Mouse (Mus musculus) ES-Bruce4 (cell line): ENCODE measurements around the gene Orai3. TPM values are rescaled to one million over a fixed set of nuclear protein-coding genes. Genes with fewer than 3 reads are reported as not detected.

Source experiments
- H3K27ac ChIP-seq: 2 replicates; pipeline ENCODE4 v1.5.1; 2012; ENCODE audit warnings: low read length, inconsistent platforms; ENCODE audit not compliant: insufficient read depth
- H3K27me3 ChIP-seq: 2 replicates; pipeline ENCODE4 v1.6.1; 2012; ENCODE audit warnings: mild to moderate bottlenecking, low read length, inconsistent platforms; ENCODE audit not compliant: control insufficient read depth, poor library complexity, insufficient read depth, severe bottlenecking
- H3K36me3 ChIP-seq: 2 replicates; pipeline ENCODE4 v1.6.1; 2012; ENCODE audit warnings: inconsistent platforms, mild to moderate bottlenecking, low read length, moderate library complexity; ENCODE audit not compliant: control insufficient read depth, poor library complexity, insufficient read depth, severe bottlenecking
- H3K4me1 ChIP-seq: one replicate; pipeline ENCODE4 v1.8.1; 2011; ENCODE audit warnings: low read length; ENCODE audit not compliant: control insufficient read depth, insufficient read depth
- H3K4me3 ChIP-seq: 2 replicates; pipeline ENCODE4 v1.5.1; 2011; ENCODE audit warnings: low read depth, mild to moderate bottlenecking, low read length
- H3K9ac ChIP-seq: 2 replicates; pipeline ENCODE4 v1.6.1; 2012; ENCODE audit warnings: low read depth, mild to moderate bottlenecking, inconsistent platforms; ENCODE audit not compliant: poor library complexity, severe bottlenecking
- H3K9me3 ChIP-seq: replicated peaks from 2 replicates; pipeline ENCODE4 v1.6.1; 2012; ENCODE audit warnings: mild to moderate bottlenecking, low read length, inconsistent platforms; ENCODE audit not compliant: control insufficient read depth, poor library complexity, insufficient read depth, severe bottlenecking
- CTCF ChIP-seq: IDR thresholded peaks from one replicate; pipeline ENCODE4 v1.8.1; 2011; ENCODE audit warnings: low read depth, low read length
- EP300 ChIP-seq: IDR thresholded peaks from 2 replicates; pipeline ENCODE4 v1.6.1; 2011; ENCODE audit warnings: low read depth, low read length; ENCODE audit not compliant: insufficient read depth
- POLR2A ChIP-seq: IDR thresholded peaks from one replicate; pipeline ENCODE4 v1.8.1; 2011; ENCODE audit warnings: low read length; ENCODE audit not compliant: insufficient read depth
- polyA plus RNA-seq: library from polyadenylated mRNA; stranded (reverse); fragments of >200 nt; gene quantifications from 2 replicates; pipeline ENCODE4 v1.2.4, GENCODE M21; 2011; ENCODE audit warnings: low read depth; ENCODE audit not compliant: missing spikeins, insufficient read depth, insufficient read length

The Orai3 gene
- polyA plus RNA-seq, 1 experiment: 20.2 TPM

DNA sequence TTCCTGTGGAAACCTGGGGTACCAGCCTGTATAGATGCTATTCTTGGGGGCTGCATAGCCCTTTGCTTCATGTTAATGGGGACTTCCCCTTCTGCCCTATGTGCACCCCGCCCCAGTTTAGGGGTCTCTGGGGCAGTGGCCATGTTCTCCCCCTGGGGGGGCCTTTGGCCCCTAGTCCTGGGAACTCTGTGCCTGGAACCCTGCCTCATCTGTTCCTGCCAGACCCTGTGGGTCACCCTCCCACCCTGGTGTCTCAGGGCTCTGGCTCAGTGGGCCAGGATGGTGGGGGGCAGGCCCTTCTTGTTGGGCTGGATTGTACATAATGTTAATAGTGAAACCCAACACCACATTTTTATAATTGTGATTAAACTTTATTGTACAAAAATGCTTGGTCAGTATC lies 30.1 kb downstream of the Orai3 start:
- Histone ChIP-seq H3K9ac (no peak overlapping the region), H3K9me3 (no peaks in the 10 kb centered on the region), H3K27me3 (no peaks in the 10 kb centered on the region), H3K4me3 (no peak overlapping the region), H3K4me1 (no peaks in the 10 kb centered on the region), H3K27ac (no peak overlapping the region), H3K36me3 (peaks cover 36% of the 10 kb centered on the region)
- no peak for TF ChIP-seq EP300

DNA sequence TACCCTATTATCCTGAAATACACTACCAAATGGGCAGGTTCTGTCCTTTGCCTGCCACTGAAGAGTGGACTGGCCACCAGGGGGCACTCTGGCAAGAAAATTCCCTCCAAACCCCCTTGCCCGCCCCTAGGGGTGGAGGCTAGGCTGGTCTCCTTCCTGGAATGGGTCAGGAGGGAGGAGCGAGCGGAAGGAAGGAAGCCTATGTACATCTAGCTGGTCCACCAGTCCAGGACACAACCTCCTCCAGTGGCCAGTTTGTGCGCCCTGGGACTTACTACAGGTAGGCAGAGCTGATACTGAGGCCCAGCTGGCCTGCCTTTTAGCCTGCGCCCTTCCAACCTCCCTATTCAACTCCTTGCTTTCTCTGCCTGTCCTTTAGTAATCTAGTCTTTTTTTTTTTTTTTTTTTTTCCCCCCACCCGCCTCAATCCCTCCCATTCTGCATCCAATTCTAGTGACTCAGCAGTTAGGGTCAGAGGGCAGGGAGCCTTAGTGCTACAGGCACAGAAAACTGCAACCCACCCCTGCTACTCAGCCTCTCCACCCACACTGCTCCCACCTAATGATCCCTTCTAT lies 30.9 kb downstream of the Orai3 start, which contains the start of gene Hsd3b7:
Gene Hsd3b7, plus strand, starts transcription at position 170 of the 575 bp plus-strand sequence.
- Histone ChIP-seq H3K36me3 (peaks cover 30% of the 10 kb centered on the region), H3K4me3 (peak within 1 kb of the TSS; percentile 59), H3K9ac (peak within 1 kb of the TSS; percentile 35; the same call in 1 of the 2 replicates), H3K27ac (0 out of 2 replicates have a peak within 1 kb of the TSS, but pooled peaks have one; percentile 5), H3K4me1 (no peaks in the 10 kb centered on the region), H3K27me3 (no peaks in the 10 kb centered on the region), H3K9me3 (no peaks in the 10 kb centered on the region)
- TF ChIP-seq EP300: no peak
- TF ChIP-seq POLR2A: peak; percentile 67
- TF ChIP-seq CTCF: peak; percentile 85

DNA sequence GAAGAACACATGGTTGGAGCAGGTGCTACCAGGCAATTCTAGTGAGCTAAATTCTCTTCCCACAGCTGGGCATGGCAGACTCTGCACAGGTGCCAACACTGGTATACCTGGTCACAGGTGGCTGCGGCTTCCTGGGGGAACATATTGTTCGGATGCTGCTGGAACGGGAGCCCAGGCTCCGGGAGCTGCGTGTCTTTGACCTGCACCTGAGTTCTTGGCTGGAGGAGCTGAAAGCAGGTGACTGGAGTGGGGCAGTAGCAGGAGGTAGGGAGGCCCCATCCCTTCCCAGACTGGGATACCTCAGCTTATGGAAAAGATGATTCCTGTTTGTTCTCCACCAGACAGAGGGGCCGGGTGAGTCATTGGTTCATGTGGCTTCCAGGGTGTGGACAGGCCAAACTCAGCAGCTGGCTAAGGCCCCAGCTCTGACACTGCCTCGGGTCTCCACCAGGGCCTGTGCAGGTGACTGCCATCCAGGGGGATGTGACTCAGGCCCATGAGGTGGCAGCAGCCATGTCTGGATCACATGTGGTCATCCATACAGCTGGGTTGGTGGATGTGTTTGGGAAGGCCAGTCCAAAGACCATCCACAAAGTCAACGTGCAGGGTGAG lies 31.5 kb downstream of the Orai3 start:
- Histone ChIP-seq H3K9me3 (no peaks in the 10 kb centered on the region), H3K4me1 (no peaks in the 10 kb centered on the region), H3K4me3 (peak overlapping the region; percentile 59), H3K27ac (0 out of 2 replicates have a peak overlapping the region, but pooled peaks have one; percentile 5), H3K27me3 (no peaks in the 10 kb centered on the region), H3K36me3 (peaks cover 24% of the 10 kb centered on the region), H3K9ac (peak overlapping the region; percentile 35; the same call in 1 of the 2 replicates)
- TF ChIP-seq CTCF (no peak), EP300 (no peak), POLR2A (no peak)

DNA sequence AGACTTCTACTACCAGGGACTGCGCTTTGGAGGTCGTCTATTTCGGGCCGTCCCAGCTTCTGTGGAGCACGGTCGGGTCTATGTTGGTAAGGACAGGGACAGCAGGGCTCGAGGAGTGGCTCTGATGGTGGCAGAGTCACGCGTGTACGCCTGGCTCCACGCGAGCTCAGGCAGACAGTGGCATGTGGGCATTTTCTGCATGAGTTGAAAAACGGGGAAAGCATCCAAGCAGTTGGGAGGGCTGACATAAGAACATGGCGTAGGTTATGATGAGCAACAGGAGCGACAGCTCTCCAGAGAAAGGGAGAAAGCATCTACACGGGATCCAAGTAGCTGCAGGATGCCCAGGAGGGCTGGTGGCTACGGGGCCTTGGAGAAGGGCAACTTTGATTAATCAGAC lies 32.7 kb downstream of the Orai3 start:
- Histone ChIP-seq H3K4me3 (no peak overlapping the region), H3K36me3 (peaks cover 14% of the 10 kb centered on the region; the same call in 1 of the 2 replicates), H3K9me3 (no peaks in the 10 kb centered on the region), H3K4me1 (no peaks in the 10 kb centered on the region), H3K27me3 (no peaks in the 10 kb centered on the region), H3K9ac (no peak overlapping the region), H3K27ac (no peak overlapping the region)
- no peak for TF ChIP-seq EP300
- no peak for TF ChIP-seq POLR2A
- no peak for TF ChIP-seq CTCF

DNA sequence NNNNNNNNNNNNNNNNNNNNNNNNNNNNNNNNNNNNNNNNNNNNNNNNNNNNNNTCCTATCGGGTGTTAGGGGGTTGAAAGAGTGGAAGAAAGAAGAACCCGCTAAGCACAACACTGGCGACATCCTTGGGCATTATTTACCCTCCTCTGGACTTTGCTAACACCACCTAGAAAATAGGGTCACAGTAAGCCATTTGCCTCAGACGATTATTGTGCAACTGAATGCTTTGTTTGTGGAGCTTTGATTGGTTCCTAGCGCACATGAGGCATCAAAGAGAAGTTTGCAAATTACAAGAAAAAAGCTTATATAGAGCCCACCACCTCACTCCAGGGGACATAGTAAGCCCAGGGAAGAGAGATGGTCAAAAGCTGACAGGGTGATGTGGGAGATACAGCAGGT lies 39.2 kb downstream of the Orai3 start:
- TF ChIP-seq POLR2A (no peak), CTCF (no peak), EP300 (no peak)
- no peak overlapping the region for H3K27ac ChIP-seq
- no peaks in the 10 kb centered on the region for H3K36me3 ChIP-seq
- no peaks in the 10 kb centered on the region for H3K9me3 ChIP-seq
- no peaks in the 10 kb centered on the region for H3K27me3 ChIP-seq
- H3K9ac ChIP-seq: no peak overlapping the region
- H3K4me3 ChIP-seq: no peak overlapping the region
- H3K4me1 ChIP-seq: no peaks in the 10 kb centered on the region

DNA sequence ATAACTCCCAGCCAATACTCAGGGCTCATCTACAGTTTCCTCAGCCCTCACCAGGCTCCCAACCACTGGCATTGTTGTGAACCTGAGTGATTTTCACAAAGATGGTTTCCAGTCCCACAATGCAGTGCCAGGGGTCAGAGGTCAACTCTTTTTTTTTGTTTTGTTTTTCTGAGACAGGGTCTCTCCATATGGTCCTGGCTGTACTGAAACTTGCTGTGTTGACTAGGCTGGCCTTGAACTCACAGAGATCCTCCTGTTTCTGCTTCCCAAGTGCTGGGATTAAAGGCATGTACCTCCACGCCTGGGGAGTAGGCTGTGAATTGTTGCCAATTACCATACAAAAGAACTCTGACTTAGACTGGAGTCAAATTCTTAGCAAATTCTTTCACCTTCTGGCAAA lies 40.2 kb downstream of the Orai3 start:
- Histone ChIP-seq H3K9ac (no peak overlapping the region), H3K27ac (no peak overlapping the region), H3K9me3 (no peaks in the 10 kb centered on the region), H3K4me3 (no peak overlapping the region), H3K4me1 (no peaks in the 10 kb centered on the region), H3K36me3 (no peaks in the 10 kb centered on the region), H3K27me3 (no peaks in the 10 kb centered on the region)
- TF ChIP-seq CTCF: no peak
- TF ChIP-seq POLR2A: no peak
- no peak for TF ChIP-seq EP300
